Mouse (Mus musculus) urinary bladder, adult 18-20 months (tissue): ENCODE measurements around the gene Fbxw8.

Experiments used
- DNase-seq, 2 experiments: peaks; one replicate each; pipeline ENCODE4 v3.0.0; 2022; ENCODE audit warnings: low spot score in 2 of 2, mixed read lengths in 2 of 2

The Fbxw8 gene

DNA sequence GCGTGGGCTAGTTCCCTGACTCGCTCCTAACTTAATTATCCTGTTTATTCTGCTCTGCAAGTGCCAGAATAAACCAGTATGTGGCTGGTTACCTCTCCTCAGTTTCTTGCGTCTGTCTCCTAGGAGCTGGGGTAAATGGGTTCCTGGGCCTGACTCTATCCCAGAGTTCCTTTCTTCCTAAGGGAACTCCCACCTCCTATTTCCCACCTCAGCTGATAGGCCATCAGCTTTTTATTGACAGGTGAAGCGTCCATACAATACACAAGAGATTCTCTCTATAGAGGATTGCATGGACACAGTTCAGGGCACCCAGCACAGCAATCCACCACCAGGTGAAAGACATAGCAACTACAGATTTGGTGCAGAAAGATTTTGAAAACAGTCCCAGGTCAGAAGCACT lies 111.5 kb downstream of the Fbxw8 start:
- no peak for DNase-seq

DNA sequence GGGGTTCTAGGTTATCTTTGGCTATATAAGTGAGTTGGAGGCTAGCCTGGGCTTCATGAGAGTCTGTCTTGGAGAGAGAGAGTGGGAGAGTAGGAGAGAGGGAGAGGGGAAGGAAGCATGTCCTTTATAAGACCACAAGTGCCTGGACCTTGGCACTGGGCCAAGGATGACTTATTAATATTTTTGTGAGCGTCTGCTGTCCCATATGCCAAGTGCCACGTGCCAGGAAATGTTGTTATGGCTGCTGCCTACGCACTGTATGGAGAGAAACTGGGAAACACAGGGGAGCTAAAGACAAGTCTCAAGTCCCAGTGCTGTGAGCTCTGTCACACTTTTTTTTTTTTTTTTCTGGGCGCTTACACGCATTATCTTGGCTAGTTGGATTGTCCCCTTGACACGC lies 112.7 kb downstream of the Fbxw8 start:
- no peak for DNase-seq

DNA sequence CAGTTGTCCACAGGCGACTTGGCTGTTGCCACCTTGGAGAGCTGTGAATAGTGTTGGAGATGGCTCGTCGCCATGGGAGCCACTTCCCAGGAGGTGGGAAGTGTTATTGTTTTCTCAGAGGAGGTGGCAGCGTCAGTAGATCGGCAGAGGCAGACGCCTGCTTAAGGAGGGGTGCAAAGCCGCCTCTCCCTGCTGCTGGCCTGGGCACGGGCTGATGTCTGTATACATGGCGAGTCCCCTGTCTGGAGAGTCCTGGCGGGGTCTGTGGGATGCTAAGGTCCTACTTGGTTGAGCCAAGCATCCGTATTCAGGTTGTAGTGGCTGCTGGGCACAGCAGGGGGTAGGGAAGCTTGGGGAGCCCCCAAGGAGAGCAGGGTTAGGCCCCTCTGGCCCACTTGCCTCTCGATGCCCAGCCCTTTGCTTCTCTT lies 116.0 kb downstream of the Fbxw8 start:
- DNase-seq, result no peak

DNA sequence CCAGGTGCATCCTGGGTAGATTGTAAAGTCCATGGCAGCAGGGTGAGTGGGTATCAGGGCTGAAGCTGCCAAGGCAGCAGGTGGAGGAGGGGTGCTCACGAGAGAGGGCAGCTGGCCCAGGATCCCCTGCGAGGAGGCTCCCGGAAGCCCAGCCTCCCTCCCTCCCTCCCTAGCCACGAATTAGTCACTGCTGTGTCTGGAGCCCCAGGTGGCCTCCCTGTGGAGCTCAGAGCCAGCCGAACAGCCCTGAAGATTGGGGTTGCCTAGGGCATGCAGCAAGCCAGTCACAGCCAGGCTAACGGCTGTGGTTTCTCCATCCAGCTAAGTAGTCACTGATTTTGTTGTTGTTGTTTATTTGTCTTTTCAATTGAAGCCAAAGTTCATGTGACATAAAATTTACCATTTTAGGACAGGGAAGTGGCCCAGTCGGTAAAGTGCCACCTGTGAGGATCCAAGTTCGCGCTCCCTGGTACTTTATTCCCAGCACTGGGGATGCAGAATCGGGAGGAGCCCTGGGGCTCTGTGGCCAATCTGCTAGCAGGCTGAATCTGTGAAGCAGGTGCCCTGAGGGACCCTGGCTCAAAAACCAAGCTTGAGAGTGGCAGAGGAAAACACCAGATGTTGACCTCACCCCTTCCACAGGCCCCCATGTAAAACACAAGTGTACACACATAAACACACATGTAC lies 117.3 kb downstream of the Fbxw8 start:
- DNase-seq, result no peak

DNA sequence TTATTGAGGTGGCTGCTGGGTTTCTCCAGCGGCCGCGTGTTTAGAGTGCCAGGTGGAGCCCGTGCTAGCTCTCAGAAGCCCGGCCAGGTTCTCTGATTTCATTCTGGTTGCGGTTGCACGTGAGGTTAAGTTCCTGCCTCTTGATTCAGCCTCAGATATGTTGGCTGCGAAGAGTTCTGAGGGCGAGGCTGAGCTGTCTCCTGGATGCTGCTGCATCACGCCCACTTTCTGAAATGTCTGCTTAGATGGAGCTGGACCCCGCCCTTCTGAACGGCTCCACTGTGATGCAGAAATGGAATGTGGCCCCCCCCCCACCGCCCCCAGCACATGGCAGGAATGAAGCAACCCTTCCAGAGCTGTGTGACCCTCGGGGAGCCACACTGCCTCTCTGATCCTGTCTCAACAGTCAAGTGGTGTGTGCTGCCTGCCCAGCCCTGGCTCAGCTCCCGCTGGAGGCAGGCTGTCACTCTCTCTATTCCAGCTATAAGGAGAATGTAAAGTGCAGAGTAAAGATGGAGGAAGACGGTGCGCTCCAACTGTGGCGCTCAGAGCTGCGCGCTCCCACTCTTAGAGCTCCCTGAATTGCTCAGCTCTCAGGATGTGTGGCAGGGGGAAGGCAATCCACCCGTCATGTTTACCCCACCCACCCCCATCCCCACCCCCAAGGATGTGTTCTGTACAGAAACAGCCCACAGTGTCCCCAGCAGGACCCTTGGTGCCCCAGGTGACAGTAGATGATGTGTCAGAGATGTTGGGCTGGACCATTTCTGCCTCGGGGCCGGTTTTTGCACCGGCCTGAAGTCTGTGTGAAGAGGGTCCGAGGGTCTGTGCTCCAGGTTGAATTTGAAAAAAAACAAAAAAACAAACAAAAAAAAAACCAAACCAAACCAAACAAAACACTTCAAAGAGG lies 118.1 kb downstream of the Fbxw8 start:
- no peak for DNase-seq

DNA sequence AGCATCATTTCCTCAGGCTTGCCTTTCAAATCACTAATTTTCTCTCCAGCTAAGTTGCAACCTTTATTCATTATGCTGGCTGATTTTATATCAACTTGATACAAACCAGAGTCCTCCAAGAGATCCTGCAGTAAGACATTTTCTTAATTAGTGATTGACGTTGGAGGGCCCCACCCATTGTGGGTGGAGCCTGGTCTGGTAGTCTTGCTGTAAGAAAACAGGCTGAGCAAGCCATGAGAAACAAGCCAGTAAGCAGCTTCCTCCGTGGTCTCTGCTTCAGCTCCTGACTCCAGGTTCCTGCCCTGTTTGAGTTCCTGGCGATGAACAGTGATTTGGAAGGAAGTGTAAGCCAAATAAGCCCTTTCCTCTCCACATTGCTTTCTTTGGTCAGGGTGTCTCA lies 119.5 kb downstream of the Fbxw8 start:
- no peak for DNase-seq

DNA sequence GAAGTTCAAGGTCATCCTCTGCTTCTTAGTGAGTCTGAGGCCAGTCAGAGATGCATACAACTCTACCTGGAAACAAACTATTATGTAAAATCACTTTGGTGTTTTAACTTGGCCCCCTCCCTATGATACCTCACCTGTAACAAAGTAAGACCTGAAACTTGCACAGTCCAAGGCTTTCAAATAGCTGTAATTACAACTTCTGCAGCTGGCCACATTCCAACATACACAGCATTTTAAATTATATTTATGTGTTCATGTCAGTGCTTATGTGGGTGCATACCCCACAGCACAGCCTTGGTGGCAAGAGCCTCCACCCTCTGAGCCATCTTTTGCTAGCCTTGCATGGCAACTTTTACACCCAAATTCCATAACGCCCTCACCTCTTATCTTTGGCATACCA lies 120.6 kb downstream of the Fbxw8 start:
- DNase-seq, result no peak

DNA sequence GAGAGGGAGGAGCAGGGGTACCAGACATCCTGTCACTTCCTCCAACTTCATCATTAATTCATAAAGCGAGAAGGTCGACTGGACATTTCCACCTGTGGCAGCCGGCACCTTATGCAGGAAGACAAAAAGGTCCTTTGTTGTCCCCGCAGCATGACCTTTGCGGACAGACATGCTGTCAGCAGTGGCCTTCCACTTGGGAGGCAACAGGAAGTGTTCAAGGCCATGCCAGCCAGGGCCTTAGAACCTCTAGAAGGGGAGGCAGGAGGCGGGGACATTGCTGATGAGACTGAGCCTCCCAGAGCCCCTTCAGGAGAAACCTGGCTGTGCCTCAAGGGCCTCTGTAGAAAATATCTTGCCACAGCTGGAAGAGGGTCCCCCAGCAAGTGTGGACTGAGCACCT lies 121.5 kb downstream of the Fbxw8 start:
- no peak for DNase-seq

DNA sequence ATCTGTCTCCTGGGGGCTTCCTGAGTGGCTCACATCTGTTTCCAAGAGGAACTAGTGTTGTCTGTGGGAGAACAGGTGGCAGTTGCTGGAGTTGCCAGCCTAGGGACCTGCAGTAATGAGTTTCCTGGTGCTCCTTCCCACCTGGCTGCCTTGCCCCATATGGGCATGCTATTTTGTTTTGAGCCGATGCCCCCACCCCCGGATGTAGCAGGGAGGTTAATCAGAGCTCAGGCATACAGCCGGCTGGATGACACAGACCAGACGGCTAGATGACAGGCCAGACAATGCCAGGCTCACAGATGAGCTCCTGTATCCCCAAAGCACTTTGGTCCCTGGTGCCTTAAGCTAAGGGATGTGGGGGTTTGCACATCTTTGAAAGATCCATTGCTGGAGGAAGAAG lies 121.9 kb downstream of the Fbxw8 start:
- no peak for DNase-seq

DNA sequence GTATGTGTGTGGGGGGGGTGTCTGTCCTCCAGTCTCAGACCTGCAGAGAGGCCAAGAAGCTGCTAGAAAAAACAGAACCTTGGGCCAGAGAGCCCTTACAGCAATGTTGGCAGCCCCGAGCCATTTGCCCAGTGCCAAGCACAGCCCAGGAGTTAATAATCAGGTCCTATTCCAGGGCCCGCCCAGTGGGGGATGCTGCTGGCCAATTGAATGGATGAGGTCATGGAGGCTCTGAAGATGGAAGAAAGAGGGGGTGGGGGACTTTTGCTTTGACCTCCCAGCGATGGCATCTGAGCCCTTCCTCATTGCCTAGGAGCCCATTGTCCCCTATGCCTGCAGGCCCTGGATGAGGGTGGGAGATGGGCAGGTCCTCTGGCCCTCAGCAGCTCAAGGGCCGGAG lies 123.8 kb downstream of the Fbxw8 start:
- DNase-seq, result no peak

DNA sequence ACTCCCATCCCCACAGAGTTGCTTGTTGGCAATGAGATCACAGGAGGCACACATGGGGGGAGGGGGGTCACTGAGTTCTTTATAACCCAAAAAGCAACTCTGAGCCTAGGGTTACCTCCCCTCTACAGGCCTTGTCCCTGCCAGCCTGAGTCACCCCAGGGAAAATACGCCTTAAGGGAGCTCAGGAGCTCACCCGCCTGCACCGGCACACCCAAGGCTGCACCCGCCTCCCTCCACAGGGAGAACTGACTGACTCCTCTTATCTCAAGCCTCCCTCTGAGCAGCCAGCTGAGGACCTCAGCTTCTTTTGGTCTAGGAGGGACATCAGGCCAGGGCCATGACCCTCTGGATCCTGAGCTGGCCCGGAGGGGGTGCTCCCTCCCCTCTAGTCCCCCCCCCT lies 124.2 kb downstream of the Fbxw8 start:
- DNase-seq, result no peak

DNA sequence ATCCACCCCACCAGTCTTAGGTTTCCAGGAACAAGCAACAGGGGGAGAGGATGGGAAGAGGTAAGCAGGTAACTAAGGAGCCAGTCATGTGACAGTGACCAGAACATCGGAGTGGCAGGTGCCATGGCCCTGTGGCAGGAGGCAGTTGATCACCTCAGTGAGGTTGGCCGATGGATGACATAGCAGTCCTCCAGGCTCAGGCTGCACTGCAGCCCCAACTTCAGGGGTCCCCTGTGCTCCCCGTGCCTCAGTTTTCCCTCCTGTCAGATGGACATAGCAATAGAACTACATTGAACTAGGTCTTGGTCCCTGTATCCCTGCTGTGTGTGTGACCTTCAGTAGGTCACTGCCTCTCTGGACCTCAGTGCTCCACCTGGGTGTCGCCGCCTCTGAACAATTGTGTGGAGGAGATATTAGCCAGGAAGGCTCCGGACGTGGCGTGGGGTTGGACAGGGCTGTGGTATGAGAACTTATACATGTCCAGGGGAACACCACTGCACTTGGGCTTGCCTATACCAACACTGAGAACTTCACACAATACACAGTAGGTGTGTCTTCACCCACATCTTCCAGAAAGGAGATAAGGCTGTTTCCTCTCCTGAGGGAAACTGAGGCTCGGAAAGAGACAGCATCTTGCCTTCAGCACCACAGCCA lies 125.1 kb downstream of the Fbxw8 start:
- DNase-seq, result no peak

DNA sequence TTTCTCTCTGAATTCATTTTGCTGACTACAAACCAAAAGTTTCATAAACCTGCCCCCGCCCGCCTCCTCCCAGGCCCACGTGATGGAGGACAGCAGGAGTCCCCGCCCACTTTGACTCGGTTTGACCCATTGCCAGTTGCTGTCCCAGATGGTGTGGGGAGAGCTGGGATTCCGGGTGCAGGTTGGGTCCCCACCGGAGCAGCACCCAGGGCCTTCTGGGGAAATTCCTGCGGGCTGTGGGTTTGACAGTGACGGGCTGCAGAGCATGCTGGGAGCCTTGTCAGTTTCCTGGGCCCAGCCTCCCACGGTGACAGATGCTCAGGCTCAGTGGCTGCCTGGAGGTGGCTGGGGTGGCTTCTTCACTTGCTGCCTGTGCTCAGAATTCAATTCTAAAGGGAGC lies 125.8 kb downstream of the Fbxw8 start:
- DNase-seq, result no peak

DNA sequence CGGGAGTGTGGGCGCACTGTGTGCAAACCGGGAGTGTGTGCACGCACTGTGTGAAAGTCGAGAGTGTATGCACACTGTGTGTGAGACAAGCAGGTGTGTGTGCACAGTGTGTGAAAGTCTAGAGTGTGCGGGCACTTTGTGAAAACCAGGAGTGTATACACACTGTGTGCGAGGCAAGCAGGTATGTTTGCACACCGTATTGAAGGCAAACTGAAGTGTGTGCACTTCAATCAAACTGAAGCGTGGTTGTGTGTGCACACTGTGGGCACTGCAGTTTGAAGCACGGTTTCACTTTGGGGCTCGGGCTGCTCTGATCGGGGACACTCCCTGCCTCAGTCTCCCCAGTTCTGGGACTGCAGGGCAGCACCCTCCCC lies 126.2 kb downstream of the Fbxw8 start:
- DNase-seq, result no peak

DNA sequence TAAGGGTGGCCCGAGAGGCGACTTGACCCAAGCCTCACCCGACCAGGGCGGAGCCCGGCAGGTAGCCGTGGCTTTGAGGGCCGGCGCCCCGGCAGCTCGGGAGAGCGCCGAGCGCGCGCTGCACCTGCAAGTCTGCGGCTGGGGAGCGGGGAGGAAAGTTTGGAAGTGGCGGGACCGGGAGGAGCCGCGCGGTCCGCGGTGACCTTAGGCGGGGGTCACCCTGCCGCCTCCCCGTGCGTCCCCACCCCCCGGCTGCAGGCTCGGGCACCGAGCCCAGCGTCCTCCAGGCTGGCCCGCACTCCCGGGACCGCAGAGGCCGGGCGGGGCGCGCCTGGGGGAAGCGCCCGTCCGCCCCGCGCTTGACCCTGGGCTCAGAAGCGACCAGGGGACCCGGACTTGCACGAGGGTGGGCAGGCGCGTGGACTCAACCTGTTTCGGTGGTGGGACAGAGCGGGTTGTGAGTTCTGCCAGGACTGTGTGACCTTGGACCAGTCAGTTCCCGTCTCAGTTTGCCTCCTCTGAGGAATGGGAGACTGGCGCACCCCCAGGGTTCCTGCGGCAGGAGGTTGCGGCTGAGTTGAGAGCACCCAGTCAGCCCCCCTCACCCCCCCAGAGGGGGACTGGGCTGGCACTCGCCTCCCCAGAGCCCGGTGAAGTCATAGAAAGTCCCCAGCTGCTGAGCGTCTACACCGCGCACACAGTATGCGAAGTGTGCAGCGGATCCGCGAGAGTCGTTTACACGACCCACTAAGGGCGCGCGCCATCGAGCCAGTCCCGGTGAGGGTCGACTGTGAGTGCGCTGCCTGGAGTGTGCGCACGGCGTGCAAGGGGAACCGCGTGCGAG lies 126.9 kb downstream of the Fbxw8 start:
- DNase-seq, result no peak

DNA sequence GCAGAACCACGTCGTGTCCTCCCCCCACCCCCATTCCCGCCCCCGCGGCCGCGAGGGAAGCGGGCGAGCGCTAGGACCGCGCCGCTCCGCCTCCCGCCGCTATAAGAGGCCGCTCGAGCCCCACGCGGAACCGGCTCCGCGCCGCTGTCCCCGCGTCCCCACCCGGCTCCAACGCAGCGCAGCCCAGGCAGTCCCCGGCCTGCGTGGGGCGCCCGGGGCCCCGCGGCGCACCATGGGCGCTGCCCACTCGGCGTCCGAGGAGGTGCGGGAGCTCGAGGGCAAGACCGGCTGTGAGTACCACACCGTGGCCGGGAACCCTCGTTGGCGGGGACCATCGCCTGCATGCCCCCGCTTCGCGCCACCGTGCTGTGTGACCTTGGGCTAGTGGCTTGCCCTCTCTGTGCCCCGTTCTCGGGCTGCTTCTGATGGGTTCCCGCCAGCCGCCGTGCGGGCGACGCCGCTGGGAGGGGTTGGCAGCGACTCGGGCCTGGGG lies 127.5 kb downstream of the Fbxw8 start, which contains the start of gene Tesc:
Gene Tesc, plus strand, starts transcription at position 46 of the 493 bp plus-strand sequence.
- DNase-seq, result peak in 1 of 2 experiments; percentile 19

DNA sequence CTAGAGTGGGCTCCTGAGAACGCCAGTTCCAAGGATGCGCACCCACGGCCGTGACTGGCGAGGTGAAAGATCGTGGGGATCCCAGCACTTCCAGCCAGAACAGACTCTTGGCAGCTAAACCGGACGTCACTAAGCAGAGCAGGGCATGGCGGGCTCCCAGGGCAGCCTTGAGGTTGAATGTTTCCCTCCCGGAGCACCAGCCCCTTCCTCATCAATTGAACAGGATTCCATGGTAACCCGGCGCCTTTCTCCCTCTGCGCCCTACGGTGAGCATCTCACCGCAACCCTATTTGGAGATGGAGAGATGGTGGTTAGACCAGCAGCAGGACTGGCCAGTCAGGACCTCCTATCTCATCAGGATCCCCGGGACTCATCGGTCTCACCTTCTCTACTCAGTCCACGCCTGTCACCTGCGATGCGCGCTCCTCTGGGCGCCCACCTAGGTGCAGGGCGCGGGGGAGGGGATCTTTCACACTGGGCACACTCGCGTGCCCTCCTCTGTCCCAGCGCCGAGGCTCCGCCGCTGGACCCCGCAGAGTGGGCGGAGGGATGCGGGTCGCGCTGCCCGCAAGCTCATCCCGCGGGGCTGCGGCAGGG lies 128.1 kb downstream of the Fbxw8 start:
- no peak for DNase-seq

DNA sequence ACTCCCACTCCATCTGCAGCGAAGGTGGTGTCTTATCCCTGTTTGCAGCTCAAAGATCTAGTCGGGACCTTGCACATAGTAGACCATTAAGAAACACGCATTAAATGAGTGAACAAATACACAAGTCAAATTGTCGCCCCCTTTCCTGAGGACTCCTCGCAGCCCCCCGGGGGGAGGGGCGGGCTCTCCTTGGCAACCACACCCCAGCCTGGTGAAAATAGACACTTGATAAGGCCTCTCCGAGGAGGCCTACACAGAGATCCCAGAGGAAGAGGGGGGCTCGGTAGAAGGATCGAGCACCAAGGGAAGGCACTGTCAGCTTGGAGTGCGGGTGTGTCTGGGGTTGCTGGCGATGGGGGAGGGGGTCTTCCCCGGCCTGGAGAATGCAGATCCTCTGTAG lies 128.9 kb downstream of the Fbxw8 start:
- DNase-seq, result no peak

DNA sequence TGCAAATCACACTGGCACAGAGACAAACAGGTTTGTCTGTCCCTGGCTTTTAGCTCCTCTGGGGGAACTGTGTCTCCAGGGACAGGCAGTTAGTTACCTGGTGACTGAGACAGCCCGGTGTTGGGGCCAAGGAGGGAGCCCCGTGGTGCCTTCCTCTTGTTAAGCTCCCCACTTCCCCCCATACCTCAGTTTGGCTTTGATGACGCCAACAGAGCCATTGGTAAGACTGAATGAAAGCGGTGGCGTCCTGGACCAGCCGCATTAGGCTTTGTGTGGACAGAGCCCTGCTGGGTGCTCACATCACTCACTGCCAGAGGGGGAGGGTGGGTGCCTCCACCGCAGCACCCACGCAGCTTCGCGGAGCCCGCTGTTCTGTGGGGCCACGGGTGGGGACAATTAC lies 129.4 kb downstream of the Fbxw8 start:
- no peak for DNase-seq

DNA sequence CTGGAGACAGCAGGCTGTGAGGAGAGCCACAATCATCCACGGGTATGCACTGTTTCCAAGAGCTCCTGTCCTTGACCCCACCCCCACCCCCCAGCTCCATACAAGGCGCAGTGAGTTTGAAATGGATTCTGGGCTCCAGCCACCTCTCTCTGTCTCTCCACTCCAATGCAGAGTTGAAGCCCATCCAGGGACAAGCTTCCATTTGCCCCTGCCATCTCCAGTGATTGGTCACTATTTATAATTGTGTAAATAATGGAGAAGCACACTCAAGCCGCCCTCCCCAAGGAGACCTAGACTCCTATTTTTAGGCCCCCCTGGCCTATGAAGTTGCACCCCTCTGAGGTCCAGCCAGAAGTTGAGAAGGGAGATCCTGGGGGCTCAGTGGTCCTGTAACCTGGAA lies 132.2 kb downstream of the Fbxw8 start:
- no peak for DNase-seq

DNA sequence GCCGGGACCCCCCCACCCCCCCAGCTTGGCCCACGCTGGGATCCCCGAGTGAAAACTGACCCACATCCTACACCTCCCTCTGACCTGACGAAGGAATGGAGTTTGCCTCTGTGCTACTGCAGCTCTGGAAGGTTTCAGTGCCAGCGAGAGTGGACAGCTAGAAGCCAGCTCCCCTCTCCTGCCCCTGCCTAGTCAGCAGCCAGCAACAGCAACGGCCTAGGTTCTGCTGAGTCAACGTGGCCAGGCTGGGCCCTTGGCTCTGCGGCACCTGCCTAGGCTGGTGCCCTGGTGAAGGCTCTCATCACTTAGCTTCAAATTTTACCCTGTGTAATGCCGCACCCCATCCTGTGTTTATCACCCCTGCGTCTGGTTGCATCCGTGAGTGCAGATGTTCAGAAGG lies 135.4 kb downstream of the Fbxw8 start:
- DNase-seq, result no peak
